Comparison of ENCODE assay signal across 9 mouse cellular contexts in genomic region chr2:83337364-83337763, GRCm38 (mm10).
DNase-seq lines count a peak whose midpoint lies in the region; ATAC-seq and TF ChIP-seq lines count a peak whose summit lies in the region.
"Had no signal": no experiment of that assay in that cellular context is flagged by ENCODE, and none has a peak within 500 bp of the region (broad histone marks: within the 10 kb centered on the region; RNA-seq: fewer than 3 reads in every experiment).

No protein-coding gene starts in this region.

- H3K4me2 ChIP-seq in hindbrain, embryonic 14.5 days (replicated peaks): no peak overlapping the region
- H3K4me2 ChIP-seq in hindbrain, embryonic 12.5 days (replicated peaks): no peak overlapping the region
- H3K4me2 ChIP-seq: neural tube, embryonic 13.5 days had no signal

- H3K36me3 ChIP-seq in hindbrain, embryonic 14.5 days (replicated peaks; ENCODE audit: control insufficient read depth, insufficient read depth): no peaks in the 10 kb centered on the region
- no peaks in the 10 kb centered on the region for H3K36me3 ChIP-seq in hindbrain, embryonic 12.5 days
- H3K36me3 ChIP-seq in ES-E14 (ENCODE audit: control insufficient read depth, insufficient read depth, low read length, poor library complexity, severe bottlenecking): no peaks in the 10 kb centered on the region
- H3K36me3 ChIP-seq: neural tube, embryonic 13.5 days had no signal

- no peaks in the 10 kb centered on the region for H3K4me1 ChIP-seq in hindbrain, embryonic 14.5 days (replicated peaks; ENCODE audit: control insufficient read depth, insufficient read depth, low read length)
- H3K4me1 ChIP-seq in hindbrain, embryonic 12.5 days: no peaks in the 10 kb centered on the region
- no peaks in the 10 kb centered on the region for H3K4me1 ChIP-seq in ES-E14 (ENCODE audit: control insufficient read depth in 2 of 2, insufficient read depth in 2 of 2, low read length in 2 of 2, poor library complexity in 1 of 2)
- H3K4me1 ChIP-seq: neural tube, embryonic 13.5 days had no signal

- no peak overlapping the region for H3K9ac ChIP-seq in hindbrain, embryonic 14.5 days
- no peak overlapping the region for H3K9ac ChIP-seq in hindbrain, embryonic 12.5 days
- no peak overlapping the region for H3K9ac ChIP-seq in ES-E14 (ENCODE audit: insufficient read depth, low read depth, low read length, poor library complexity, severe bottlenecking)
- H3K9ac ChIP-seq: neural tube, embryonic 13.5 days had no signal

- intact Hi-C loops in left cerebral cortex, postnatal 10 days (cut with DNase I): loop anchor here (10.0 kb wide), 2 partner anchors 953 to 1283 kb away; partner anchors contain the start of gene Zfp804a
- intact Hi-C loops in gastrocnemius, postnatal 36 days (cut with DNase I): no loop called here

- no peaks in the 10 kb centered on the region for H3K27me3 ChIP-seq in hindbrain, embryonic 14.5 days (ENCODE audit: control insufficient read depth, insufficient read depth, low read length)
- H3K27me3 ChIP-seq in hindbrain, embryonic 12.5 days: no peaks in the 10 kb centered on the region
- H3K27me3 ChIP-seq: neural tube, embryonic 13.5 days had no signal

- no peaks in the 10 kb centered on the region for H3K9me3 ChIP-seq in hindbrain, embryonic 14.5 days (ENCODE audit: control insufficient read depth, low read length)
- no peaks in the 10 kb centered on the region for H3K9me3 ChIP-seq in hindbrain, embryonic 12.5 days (replicated peaks)
- no peaks in the 10 kb centered on the region for H3K9me3 ChIP-seq in ES-E14 (ENCODE audit: control insufficient read depth, insufficient read depth, low read depth, low read length)
- H3K9me3 ChIP-seq: neural tube, embryonic 13.5 days had no signal

- ATAC-seq in hindbrain, embryonic 14.5 days (ENCODE audit: low FRiP score): no peak
- no peak for ATAC-seq in hindbrain, embryonic 12.5 days (ENCODE audit: low FRiP score)
- no peak for ATAC-seq in monocyte, adult 5-6 weeks (replicated peaks; ENCODE audit: insufficient number of reproducible peaks, low FRiP score, low TSS enrichment, poor library complexity, severe bottlenecking)

- WGBS in hindbrain, embryonic 14.5 days: 31% methylated on average over 4 of the region's 4 CpGs
- 35% methylated on average over 4 of the region's 4 CpGs for WGBS in hindbrain, embryonic 12.5 days

- peak; percentile 32 for DNase-seq in hindbrain, embryonic 14.5 days (ENCODE audit: low spot score)
- DNase-seq in 3T3-L1 (ENCODE audit: low read depth, low spot score) (peak; percentile 47), ES-E14 (ENCODE audit: low read depth, low spot score) (peak; percentile 22)
- peak; percentile 71 for DNase-seq in embryo, embryonic 11 days
- DNase-seq in left cerebral cortex, postnatal 10 days (ENCODE audit: extremely low spot score in 1 of 2, low spot score in 2 of 2): peak; percentile 27 to 32
- no peak for DNase-seq in gastrocnemius, postnatal 36 days

- no peak overlapping the region for H3K4me3 ChIP-seq in hindbrain, embryonic 14.5 days (replicated peaks; ENCODE audit: low read length)
- H3K4me3 ChIP-seq in hindbrain, embryonic 12.5 days: no peak overlapping the region
- H3K4me3 ChIP-seq in ES-E14 (ENCODE audit: insufficient read depth in 1 of 2, low read depth in 1 of 2, low read length in 2 of 2, poor library complexity in 1 of 2, severe bottlenecking in 1 of 2): no peak overlapping the region
- H3K4me3 ChIP-seq: neural tube, embryonic 13.5 days had no signal

- H3K27ac ChIP-seq in hindbrain, embryonic 14.5 days: no peak overlapping the region
- no peak overlapping the region for H3K27ac ChIP-seq in hindbrain, embryonic 12.5 days
- no peak overlapping the region for H3K27ac ChIP-seq in ES-E14 (ENCODE audit: insufficient read depth, low read depth, low read length, poor library complexity, severe bottlenecking)
- H3K27ac ChIP-seq: neural tube, embryonic 13.5 days had no signal

- in situ Hi-C loops in ES-E14 (cut with MboI; ENCODE audit: low sequenced_read_pairs in 2 of 2, unreplicated experiment in 2 of 2): loop anchor here in 1 of 2 experiments (10.0 kb wide), 1 partner anchor 323 kb away; no protein-coding TSS in a partner anchor

TF ChIP-seq in ES-E14, 5 proteins besides CTCF, POLR2A, EP300 and RAD21:
- TF ChIP-seq MAFK (IDR thresholded peaks at IDR 0.05; ENCODE audit: insufficient read depth, low read depth, low read length) (no peak), CHD2 (IDR thresholded peaks at IDR 0.05; ENCODE audit: low read depth, low read length) (no peak), HCFC1 (IDR thresholded peaks at IDR 0.05; ENCODE audit: borderline replicate concordance, insufficient read depth, low read length) (no peak), ZNF384 (IDR thresholded peaks at IDR 0.05; ENCODE audit: low read depth, low read length) (no peak), ZC3H11A (IDR thresholded peaks at IDR 0.05; ENCODE audit: borderline replicate concordance, low read depth, low read length) (no peak)
TF ChIP-seq in ES-E14: peak in this region for 0.

Comparison
In these comparisons a context has a peak if more than half of its experiments do, and no peak if none do; other contexts are left out.
1. DNase-seq: peak in hindbrain, embryonic 14.5 days (single experiment), 3T3-L1 (single experiment), ES-E14 (single experiment), embryo, embryonic 11 days (single experiment) and left cerebral cortex, postnatal 10 days (2 of 2); none in gastrocnemius, postnatal 36 days (0 of 2).